Mouse (Mus musculus): Measurements from ENCODE around the gene Wfdc18.

Wfdc18 gene

DNA sequence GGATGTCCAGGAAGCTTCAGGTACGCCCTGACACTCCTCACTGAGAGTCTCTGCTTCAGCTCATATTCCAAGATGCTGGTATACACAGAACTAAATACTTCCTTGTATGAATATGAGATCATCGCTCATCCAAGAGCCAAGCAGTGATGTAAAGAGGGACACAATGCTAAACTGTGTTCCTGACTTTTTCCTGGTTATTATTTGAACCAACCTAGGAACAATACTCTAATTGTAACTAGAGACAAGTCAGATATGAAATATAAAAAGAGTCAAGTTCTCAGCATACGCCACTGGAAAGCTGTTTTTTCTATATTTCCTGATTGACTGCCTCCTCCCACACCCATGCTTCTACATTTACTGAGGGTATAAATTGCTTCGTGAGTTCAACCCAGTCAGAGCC, at the start of gene Wfdc18:
Wfdc18 (plus strand) TSS at position 301 of the 400 bp plus-strand sequence.
- CTCF ChIA-PET, result interaction anchor here (0.6 kb wide), 1 partner anchor 17 kb away, joined by 7 read pairs; no protein-coding TSS in a partner anchor

DNA sequence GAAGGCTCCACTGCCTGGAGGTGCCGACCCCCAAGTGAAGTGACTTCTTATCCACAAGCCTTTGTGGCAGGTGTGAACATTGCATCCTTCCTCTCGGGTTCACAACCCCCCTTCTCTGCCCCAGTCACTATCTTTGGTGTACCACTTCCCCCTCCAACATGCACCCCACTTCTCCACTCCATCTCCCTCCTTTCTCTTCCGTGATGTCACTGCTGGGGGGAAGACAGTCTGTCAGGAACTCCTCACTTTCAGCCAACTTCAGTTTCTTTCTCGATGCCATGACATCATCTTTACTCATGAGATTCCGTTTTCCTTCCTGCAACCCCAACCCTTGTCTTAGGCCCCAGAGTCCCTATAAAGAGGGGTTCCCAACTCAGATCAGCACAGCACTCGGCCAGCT, 46.6 kb upstream of the Wfdc18 start, which contains the start of gene Ccl4:
Ccl4 (plus strand) TSS at position 381 of the 400 bp plus-strand sequence.
- CTCF ChIA-PET, result no interaction called here

DNA sequence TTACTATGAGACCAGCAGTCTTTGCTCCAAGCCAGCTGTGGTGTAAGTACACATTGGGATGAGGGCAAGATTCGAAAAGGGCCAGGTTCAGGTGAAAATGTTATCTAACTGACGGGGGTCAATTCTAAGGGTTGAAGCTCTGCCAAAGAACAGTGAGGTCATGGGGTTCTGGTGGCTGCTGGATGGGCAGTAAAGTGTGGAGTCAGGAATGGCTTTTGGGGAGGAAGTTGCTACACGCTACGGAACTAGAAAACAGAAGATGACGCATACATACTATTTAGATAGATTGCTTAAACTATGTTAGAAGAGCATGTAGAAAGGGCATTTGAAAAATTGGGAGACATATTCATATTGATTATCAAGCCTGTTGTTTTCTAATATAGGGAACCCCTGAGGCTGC, 45.3 kb upstream of the Wfdc18 start:
- CTCF ChIA-PET, result no interaction called here

DNA sequence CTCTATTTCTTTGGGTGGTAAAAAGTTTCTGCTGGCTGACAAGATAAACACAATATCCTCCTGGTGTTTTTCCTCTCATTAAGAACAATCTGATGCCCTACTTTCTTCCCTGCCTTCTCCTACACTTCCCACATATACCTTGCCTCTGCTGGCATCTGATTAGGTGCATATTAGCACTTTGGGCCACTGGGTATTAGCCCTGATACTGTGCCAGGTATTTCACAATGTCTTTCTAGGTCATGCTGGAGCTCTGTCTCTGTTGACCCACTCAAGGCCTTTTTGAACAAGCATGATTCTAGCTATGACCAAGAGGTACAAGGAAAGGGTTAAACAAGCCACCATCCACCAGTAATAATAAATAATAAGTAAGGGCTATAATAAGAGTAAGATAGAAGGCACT, 37.1 kb upstream of the Wfdc18 start:
- CTCF ChIA-PET, result interaction anchor here (0.5 kb wide), 1 partner anchor 9 kb away, joined by 3 read pairs; no protein-coding TSS in a partner anchor

DNA sequence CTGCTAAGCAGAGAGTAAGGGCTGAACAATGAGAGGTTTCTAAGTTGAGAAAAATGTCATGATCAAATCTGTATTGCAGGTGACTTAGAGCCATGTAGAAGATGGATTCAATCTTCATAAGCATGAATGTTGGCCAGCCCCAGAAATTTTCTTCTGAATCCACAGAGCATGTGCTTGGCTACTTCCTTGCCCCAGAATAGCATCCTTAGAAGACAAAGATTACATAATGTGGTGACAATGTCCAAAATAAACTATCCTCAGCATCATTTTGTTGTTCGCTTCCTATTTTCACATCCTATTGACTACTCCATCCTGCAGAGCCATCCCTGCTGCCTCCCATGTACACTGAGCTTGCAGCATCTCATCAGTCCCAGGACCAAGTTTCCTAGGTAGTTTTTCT, 33.1 kb upstream of the Wfdc18 start:
- CTCF ChIA-PET, result no interaction called here

DNA sequence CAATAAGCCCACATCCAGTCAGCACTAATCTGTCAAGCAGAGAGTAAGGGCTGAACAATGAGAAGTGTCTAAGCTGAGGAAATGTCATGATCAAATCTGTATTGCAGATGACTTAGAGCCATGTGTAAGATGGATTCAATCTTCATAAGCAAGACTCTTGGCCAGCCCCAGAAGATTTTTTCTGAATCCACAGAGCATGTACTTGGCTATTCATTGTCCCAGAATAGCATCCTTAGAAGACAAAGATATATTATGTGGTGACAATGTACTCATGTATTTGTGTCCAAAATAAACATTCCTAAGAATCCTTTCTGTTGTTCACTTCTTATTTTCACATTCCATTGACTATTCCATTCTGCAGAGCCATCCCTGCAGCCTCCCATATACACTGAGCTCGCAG, 18.9 kb upstream of the Wfdc18 start:
- CTCF ChIA-PET, result no interaction called here

DNA sequence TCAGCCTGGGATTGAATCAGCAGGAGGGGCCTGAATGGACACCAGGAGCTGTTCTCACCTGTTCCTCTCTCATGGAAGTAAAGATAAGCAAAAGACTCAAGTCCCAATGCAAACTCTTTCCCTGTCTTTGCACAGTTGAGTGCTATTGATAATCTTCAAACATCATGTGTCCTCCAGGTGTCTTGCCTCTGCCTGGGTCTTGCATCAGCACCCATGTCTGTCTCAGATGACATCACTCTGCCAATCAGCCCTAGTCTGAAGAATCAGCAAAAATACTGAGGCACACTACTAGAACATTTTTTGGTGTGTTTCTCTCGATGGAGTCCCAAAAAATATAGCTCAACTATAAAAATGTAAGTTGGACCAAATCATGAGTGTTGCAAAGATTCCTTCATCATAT, 16.8 kb upstream of the Wfdc18 start:
- CTCF ChIA-PET, result no interaction called here

DNA sequence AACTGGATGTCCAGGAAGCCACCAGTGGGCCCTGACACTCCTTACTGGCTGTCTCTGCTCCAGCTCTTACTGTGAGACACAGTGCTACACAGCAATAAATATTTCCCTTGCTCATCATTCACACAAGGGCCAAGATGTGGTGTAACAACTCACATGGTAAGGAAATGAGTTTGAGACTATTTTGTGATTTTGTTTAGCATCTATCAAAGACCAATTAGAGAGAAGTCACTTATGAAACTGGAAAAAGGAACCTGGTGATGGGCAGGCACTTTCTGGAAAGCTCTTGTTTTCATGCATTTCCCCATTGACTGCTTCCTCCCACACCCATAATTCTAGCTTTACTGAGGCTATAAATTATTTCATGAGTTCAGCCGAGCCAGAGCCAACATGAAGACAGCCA, 5.1 kb upstream of the Wfdc18 start, which contains the start of gene Wfdc17:
Wfdc17 (plus strand) TSS at position 287 of the 400 bp plus-strand sequence.
- CTCF ChIA-PET, result interaction anchor here (0.6 to 0.7 kb wide), 2 partner anchors 26 to 98 kb away, joined by 4 to 5 read pairs; no protein-coding TSS in a partner anchor

DNA sequence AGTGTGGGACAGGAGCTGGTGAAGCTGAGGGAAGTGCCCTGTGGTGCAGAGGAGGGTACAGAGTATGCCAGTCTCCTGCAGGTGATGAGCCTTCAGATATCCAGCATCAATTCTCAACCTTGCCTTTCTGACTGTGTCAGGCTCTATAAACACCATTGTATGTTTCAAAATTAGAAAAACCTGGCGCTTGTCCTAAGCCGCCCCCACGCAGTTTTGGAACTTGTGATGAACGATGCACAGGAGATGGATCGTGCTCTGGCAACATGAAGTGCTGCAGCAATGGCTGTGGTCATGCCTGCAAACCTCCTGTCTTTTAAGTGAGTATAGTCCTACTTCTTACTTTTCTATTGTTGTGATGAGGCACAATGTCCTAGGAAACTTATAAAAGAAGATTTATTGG, 868 bp downstream of the Wfdc18 start:
- CTCF ChIA-PET, result no interaction called here

DNA sequence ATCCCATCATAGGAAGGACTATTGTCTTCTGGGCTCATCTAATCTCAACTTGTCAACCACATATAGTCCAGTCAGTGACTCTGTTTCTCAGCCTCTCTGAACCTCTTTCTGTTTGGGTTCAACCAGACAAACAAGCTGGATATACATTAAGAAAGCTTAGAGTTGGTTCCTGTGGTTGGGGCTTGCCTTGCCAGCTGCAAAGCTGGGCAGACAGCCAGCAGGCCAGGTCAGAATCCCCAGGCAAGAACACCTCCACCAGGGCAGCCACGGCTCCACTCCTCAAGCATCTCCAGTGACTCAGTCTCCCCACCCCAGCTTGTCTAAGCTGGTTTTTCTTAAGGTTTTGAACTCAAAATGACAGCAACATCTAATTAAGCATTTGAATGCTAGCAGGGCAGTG, 3.9 kb downstream of the Wfdc18 start:
- CTCF ChIA-PET, result no interaction called here

DNA sequence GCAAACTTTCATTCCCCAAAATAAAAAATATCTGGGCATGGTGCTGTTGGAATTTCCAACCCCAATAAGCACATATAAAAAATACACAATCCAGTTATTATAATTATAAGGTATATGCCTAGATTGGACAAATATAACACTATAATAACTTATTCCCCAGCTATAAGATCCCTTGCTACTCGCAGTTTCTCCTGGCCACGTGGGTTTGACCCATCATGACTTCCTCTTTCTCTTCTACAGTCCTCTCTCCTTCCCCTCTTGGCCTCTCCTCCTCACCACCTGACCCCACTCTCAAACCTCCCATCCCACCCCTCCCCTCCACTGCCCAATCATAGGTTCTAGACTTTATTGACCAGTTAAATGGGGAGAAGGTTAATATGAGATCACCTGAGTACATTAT, 5.1 kb downstream of the Wfdc18 start:
- CTCF ChIA-PET, result no interaction called here

DNA sequence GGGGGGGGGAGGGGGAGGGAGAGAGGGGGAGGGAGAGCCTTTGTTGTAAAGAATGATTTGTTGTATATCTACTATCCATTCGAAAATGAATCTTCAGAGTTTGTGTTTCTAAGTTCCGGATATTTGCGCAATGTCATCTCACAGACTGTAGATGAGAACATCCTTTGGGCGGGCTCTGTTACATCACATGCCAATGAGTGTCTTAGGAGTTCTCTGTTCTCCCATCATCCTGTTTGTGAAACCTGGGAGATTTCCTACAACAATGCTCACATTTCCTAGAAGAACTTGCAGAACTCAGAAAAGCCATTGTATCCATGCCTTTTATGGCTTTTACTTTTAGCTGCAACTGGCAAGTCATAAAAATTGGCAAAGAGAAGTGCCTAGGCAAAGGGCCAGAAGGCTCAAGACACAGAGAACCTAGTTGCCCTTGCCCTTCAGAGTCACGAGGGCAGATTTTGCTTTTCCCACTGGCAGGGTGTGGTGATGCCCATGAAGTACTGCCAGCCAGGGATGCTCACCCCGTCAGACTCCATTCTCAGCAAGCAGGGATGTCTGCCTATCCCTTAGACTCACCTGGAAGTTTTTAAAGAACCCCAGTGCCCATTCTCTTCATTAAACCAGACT, 8.3 kb downstream of the Wfdc18 start:
- CTCF ChIA-PET, result no interaction called here

DNA sequence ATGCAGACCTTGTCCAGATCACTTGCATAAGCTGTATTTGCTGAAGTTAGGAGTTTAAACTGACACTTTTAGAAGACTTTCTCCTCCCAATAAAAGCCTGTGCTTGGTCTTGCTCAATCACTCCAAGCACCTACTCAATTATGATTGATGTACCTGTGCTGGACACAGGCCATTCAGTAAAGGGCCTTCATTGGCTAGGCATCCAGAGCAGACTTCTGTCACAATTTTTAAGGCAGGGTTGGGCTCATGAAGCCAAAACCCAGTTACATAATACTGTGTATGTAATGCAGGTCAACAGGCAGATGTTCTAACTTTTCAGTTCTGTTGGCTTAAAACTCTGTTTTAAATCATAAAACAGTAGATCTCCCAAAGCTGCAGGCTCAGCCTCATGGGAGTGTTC, 12.0 kb downstream of the Wfdc18 start:
- CTCF ChIA-PET, result interaction anchor here (0.6 kb wide), 1 partner anchor 9 kb away, joined by 6 read pairs; no protein-coding TSS in a partner anchor

DNA sequence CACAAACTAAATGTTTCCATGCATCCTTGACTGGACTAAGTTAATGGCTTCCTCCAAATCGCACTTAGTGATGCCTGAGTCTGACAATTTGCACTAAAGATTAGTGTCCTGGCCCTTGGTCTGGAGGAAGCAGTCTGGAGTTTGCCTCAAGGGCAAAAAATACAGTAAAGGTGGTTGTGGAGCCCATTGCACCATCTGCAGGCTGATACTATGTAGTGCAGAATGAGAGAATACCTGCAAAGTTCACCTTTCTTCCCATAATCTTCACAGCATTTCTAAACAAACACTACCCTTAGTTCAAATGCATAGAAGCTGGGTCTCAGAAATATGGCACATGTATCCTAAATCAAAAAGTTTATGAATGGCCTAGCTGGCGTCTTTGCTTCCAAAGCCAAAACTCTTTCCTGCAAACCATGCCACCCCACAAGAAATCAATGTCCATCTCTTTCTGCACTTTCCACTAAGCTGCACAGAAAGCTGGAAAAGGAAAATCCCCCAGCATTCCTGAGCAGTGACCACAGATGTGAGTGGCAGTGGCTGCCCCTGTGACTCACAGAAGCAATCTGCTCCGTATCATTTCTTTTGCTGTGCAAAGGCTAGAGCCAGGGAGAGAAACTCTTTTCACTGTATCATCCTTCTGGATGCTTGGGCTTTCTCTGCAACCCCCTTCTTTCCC, 20.1 kb downstream of the Wfdc18 start:
- CTCF ChIA-PET, result interaction anchor here (0.5 to 1.4 kb wide), 5 partner anchors 8 to 178 kb away, joined by 3 to 13 read pairs (median 5); partner anchors contain the start of gene Wfdc17

DNA sequence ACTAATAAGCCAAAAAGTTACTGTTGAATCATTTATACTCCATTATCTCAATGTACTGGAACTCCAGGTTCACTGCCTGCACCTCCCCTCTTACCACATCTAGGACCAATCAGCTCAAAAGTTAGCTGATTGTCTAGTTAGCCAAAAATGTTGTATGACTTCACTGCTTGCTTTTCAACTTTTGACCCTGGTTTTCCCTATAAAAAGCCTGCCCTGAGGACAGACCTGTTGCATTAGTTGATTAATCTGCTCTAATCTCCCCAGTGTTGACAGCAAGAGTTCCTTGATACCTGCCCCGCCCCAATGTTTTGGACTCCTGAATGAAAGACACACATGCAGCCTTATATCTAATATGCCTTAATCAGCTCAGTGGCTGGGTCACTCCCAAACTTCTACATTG, 22.3 kb downstream of the Wfdc18 start:
- CTCF ChIA-PET, result interaction anchor here (1.1 kb wide), 1 partner anchor 175 kb away, joined by 4 read pairs; no protein-coding TSS in a partner anchor

DNA sequence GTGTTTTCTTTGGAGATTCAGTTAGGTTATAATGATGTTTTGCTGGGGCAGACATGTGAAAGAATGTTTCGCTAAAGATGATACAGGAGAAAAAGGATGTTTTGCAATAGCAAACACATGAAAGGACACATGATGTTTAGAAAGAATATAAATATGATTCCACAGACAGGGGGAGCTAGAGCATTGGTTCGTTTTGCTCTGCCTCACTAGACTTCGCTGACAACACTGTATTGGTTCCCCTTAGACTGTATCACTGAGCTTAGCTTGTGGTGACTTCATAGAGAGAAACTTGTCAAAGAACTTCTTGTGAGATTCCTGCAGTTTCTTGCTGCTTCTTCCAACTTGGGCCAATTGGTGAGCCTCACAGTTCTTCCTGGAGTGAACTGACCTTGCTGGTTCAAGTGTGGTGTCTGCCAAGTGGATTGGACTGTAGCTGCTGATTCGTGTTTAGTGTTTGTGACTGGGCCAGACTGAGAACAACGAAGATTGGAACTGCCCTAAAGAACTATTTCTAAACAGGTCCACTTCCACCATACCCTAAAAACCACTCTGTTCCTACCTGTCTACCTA, 24.3 kb downstream of the Wfdc18 start:
- CTCF ChIA-PET, result interaction anchor here (1.2 kb wide), 1 partner anchor 93 kb away, joined by 3 read pairs; no protein-coding TSS in a partner anchor

DNA sequence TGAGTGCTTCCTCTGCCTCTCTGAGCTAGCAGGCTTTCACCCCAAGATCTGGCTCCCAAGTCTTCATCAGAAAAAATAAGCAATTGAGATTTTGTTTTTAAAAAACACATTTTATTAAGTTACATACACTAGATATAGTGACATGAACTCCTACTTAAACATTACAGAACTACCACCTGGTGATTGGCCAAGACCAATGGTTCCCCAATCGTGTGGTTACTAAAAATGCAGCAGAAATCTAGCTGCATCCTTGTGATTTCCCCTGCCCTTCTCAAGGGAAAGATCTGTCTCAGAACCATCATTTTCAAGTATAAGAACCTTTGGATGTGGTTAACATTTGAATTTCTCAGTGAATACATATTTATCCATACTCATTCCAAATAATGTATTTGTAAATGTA, 25.4 kb downstream of the Wfdc18 start:
- CTCF ChIA-PET, result interaction anchor here (0.7 kb wide), 1 partner anchor 34 kb away, joined by 3 read pairs; no protein-coding TSS in a partner anchor

DNA sequence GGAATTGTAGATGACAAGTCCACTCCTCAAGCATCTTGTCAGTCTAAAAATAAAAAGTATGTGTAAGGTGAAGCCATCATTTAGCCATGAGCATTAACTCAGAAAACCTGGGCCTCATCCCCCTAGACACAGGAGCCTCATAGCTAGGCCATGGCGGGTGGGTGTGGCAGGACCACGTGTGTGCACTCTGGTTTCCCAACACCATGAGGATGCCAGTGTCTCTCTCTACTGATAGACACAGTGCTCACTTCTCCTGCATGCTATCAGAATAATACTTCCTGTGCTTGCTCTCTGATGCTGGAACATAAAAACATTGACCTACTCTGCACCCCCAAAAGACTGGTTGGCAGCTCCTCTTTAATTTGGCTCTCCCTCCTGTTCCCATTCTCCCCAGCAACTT, 27.1 kb downstream of the Wfdc18 start:
- CTCF ChIA-PET, result no interaction called here

DNA sequence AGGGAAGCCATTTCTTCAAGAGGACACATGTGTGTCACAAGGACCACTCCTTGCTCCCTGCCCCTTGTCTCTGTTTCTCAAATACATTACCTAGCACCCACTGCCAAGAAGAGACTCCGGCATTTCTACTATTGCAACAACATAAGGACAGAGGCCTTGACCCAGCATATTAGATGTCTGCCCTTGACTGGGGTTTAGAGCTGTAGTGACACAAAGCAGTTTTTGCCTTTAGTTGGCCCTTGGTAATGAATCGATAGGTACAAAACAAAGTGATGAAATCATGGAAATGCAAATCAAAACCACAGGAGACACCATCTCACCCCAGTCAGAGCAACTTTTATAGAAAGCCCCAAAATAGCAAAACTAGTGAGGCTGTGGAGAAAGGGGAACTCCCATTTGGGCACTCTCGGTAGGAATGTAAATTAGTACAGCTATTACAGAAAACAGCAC, 28.3 kb downstream of the Wfdc18 start:
- CTCF ChIA-PET, result interaction anchor here (0.6 kb wide), 1 partner anchor 1622 kb away, joined by 3 read pairs; no protein-coding TSS in a partner anchor

DNA sequence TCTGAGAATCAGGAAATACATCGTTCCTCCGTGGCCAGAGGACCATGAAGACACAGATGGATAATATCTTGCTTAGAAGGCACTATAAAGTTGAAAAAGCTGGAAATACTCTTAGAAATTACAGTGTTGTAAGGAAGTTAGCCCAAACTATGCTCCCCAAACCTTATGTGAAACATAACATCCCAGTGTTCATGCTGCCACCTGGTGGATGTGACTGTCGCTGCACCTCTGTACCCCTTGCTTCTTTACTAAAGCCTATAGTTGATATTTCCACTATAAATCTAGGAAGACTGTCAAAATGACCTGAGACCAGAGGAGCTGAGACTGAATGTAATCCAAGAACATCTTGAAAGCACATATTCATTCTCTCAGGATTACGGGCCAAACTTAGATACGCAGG, 30.4 kb downstream of the Wfdc18 start:
- CTCF ChIA-PET, result interaction anchor here (0.8 kb wide), 1 partner anchor 369 kb away, joined by 3 read pairs; no protein-coding TSS in a partner anchor

DNA sequence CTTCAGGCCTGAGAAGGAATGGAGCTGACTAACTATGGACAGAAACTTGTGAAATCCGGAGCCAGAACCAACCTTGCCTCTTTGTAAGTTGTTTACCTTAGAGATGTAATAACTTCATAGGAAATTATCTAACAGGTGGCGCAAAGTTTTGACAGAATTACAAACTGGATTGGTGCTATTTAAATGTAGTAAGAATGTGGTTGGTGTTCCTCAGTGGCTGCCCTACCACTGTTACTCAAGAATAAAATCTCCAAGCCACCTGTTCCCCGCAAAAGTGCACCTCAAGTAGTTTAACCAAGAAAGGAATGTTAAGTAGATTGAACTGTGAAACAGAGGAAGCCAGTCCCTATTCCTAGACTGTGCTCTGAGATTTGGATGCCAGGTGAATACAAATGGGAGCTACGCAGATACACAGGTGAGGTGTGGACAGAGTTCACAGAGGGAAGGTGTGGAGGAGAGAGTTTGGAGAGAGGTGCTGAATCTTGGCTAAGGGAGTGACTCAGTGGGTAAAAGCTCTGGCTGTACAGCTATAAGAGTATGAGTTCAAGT, 31.7 kb downstream of the Wfdc18 start:
- CTCF ChIA-PET, result no interaction called here

DNA sequence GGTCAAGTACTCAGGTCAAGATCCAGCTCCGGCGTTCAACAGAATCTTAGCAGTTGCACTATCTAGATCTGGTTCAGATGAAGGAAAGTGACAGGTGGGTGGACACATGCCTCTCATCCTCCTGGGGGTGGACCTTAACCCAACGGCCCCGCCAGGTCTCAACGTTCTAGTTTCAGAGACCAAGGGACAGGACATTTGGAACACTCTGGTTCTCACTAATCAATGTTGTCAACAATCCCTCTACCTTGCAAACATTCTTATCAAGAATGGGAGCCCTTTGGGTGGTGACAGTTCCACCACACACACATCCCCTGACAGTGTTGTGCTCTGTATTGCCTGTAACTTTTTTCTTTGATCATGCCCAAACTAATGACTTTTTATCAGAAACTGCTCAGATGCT, 33.0 kb downstream of the Wfdc18 start:
- CTCF ChIA-PET, result interaction anchor here (0.7 kb wide), 1 partner anchor 8 kb away, joined by 3 read pairs; no protein-coding TSS in a partner anchor

Measured in spleen, embryonic (tissue).